Mouse (Mus musculus): ENCODE data around the gene Ranbp6. TPM values are rescaled to one million over a fixed set of nuclear protein-coding genes. Genes with fewer than 3 reads are reported as not detected.

Ranbp6 gene
- 10 to 100 TPM; 10.1 to 12.5 (median 10.7) TPM for total RNA-seq (2022)

DNA sequence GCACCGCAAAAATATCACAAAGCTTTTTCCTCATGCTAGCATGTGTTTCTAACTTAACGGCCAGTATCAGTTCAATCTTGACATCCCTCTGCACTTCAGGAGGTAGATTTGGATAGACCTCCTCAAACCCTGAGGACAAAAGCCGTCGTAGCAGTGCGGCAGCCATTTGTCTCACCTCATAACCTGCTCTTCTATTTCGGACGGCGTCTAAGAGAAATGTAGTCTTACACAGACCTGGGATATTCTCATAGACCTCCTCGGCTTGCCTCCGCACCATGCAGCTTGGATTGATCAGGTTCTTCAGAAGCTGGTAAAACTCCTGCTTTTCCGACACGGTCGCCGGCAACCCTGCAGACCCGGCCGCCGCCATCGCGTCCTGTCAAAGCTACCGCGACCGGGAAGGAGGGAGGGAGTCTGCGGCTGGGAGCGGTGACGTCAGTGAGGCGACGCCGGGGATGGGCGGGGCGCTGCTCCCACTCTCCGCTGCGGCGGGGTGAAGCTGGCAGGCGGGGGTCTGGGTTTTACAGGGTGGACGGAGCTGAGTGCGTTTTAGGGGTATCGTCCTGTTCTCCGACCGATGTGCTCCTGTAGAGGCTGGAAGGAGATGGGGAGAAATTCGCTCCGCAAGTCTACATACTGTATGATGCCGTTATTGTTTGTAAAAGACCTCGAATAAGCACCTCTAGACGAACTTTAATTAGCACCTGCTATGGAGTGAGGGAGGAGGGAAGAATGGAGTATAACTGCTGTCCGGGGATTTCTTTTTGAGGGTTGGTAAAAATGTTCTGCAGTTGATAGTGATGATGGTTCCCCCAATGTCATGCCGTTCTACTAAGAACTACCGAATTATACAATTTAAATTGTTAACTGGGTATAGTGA is at the start of gene Ranbp6:
Gene Ranbp6, minus strand, starts transcription at position 394 of the 880 bp plus-strand sequence.
- peak; percentile 80 to 84 for DNase-seq (ENCODE audit: low spot score in 2 of 2)

DNA sequence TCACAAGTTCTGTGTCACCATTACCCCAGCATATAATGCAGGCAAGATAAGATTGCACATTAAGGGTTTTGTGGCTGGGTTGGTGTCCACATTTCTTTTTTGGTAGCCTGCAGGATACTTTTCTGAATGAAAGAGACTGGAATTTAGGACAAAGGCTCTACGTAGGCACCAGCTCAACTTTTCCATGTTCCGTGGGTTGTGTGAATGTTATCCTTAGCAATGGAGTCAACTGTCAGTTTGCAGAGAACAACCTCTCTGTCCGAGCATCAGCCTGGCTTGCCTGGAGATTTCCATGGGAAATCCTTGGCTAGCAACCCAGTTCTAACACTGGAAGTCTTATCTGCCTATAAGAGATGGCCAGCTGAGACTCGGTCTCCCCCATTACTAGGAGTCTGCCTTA is 48.0 kb upstream of the Ranbp6 start:
- no peak for DNase-seq (ENCODE audit: low spot score in 2 of 2)

DNA sequence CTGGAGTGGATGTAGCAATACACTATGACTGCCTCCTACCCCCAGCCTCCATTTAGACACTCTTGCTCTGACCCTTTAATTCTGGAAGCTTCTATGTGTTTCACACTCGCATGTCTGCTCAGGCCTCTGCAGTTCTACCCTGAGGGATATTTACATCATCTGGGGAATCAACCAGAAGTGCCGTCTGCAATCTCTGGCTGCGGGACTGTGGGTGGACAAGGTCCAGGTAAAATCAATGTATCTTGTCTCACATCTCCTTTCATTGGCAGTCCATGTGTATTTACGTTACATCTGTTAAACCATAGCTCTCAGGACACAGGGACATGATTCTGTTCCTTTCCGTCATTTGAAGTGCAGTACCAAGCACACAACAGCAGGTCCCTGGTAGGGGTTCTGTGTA is 44.5 kb upstream of the Ranbp6 start:
- DNase-seq (ENCODE audit: low spot score in 2 of 2), result no peak

DNA sequence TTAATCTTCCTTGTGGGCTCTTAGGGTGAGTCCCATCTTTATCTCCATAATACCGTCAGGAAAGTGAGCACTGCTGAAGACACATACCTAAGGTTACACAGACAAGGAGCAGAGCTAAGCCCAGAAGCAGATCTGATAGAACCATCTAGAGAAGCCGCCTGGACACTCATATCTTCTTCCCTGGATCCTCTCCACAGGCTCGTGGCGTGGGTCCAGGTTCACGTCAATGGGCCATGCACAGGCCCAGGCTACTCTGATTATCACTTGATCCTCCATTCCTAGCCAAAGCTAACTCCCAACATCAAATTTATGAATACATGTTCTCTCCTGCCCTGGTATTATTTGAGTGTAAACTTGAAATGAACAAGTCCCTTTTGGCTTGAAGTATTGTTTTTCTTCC is 40.9 kb upstream of the Ranbp6 start:
- no peak for DNase-seq (ENCODE audit: low spot score in 2 of 2)

DNA sequence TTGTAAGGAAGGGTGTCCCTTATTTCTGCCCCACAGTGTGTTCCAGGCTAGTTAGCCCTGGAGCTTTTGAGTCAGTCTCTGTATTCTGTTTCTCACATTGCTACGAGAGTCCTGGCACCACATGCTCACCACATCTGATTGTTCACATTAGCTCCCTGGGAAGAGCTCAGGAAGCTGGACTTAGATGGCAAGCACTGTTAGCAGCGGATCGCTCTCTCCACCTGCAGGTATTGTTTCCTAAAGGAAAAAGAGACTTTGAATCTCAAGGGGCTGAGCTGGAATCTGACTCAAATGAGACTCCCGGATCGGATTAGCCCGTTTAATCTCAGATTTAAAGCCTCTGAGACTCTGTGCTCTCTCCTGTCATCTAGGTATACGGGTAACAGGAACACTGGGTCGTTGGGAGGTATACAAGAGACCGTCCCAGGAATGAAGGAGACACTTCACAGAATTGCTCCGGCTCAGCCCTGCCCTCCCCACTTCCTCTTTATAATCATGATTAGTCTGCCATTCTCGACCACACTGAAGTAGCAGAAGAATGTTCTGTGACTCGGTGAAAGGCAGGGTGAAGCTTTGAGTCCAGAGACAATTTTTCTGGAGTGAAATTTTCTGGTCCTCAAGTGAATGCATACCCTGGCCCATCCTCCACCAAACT is 38.4 kb upstream of the Ranbp6 start:
- DNase-seq (ENCODE audit: low spot score in 2 of 2), result no peak

DNA sequence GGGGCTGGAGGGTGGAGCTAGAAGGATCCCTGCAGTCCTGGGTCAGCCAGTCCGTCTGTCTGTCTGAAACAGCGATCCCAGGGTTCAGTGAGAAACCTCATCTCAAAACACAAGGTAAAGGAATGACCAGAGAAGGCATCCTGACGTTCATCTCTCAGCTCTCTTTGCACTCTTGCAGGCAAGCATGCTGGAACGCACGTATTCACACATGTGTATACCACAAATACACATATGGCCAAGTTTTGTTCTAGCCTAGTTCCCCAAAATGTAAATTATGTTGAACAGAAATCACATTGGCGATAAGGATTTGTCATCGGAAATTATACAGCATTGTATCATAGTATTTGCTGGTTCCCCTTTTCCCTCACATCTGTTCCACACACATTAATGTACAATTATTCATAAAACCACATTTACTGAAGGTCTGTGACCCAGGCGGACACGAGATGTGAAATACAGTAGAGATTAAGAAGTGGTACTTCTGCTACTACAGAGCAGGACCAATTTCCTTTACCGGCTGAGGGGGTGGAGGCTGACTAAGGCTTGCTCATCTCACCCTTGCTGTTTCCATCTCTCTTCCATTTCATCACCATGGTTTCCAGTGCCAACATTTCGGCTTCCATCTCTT is 37.3 kb upstream of the Ranbp6 start:
- DNase-seq (ENCODE audit: low spot score in 2 of 2), result no peak

DNA sequence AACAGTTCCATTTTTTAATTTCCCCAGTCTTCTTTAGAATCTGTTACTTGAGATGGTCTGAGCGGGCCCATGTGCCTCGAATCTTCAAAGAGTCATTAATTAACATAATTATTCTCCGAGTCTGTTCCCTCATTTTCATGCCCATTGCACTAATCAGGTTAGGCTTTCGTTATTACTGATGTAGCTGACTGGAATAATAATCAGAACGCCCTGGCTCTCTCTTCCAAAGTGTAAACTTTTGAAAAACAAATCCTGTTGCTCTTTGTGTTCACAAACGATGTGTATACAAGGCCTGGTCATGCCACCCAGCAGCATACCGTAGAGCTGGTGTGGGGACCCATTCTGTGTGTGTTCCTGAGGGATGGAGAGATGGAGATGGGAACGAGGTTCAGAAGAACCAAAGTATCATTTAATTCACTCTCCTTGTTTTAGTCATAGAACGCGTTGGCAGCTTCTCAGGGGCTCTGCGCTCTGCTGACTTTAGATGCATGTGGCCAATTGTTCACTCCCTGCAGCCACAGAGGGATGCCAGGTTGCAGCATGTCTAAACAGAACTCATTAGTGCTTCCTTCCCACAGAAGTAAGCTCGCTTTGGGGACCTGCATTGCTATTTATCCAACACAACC is 31.4 kb upstream of the Ranbp6 start:
- no peak for DNase-seq (ENCODE audit: low spot score in 2 of 2)

DNA sequence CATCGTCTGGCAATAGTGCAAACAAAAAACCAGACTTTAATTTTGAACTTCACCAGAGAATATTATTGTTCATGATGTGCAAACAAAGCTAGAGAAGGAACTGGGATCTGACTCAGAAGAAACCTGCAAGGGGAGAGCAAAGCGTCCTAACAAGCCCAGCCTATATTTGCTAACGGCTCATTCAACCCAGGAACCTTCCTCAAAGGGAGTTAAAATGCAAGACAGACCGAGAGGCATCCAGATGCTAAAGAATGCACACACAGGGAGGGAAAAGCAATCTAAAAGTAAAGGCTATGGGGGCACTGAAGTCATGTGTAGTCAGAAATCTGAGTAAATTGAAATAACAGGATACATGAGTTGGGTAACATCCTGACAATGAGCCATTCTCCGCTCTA is 30.9 kb upstream of the Ranbp6 start:
- no peak for DNase-seq (ENCODE audit: low spot score in 2 of 2)

DNA sequence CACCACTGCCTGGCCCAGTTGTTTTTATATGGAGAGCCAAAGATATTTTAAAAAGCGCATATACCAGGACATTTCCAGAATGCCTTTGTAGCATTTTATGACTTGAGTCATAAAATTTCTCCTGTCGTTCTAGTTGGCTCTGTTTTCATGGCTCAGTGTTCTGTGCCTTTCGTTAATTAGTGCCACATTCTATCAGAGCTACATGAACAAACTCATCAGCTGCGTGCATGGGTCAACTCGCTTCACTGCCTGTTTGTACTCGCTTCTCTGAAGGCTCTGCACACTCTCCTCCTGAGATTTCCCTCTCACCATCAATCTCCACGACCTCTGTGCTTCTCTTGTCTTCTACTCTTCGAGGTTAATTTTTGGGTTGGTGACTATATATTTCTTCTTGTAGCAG is 30.2 kb upstream of the Ranbp6 start:
- no peak for DNase-seq (ENCODE audit: low spot score in 2 of 2)

DNA sequence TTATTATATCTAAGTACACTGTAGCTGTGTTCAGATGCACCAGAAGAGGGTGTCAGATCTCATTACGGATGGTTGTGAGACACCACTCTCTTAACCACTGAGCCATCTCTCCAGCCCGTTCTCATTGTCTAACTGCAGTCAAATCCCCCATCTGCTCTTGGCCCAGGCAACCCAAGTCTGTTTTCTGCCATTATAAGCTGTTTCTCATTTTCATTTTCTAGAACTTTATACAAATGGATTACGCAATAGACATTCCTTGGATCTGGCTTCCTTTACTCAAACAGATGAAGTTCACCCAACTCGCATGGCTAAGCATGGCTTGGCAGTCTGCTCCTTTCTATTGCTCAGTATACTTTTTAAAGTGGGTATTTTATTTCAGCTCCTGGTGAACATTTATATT is 27.9 kb upstream of the Ranbp6 start:
- peak in 1 of 2 experiments; percentile 22 for DNase-seq (ENCODE audit: low spot score in 2 of 2)

DNA sequence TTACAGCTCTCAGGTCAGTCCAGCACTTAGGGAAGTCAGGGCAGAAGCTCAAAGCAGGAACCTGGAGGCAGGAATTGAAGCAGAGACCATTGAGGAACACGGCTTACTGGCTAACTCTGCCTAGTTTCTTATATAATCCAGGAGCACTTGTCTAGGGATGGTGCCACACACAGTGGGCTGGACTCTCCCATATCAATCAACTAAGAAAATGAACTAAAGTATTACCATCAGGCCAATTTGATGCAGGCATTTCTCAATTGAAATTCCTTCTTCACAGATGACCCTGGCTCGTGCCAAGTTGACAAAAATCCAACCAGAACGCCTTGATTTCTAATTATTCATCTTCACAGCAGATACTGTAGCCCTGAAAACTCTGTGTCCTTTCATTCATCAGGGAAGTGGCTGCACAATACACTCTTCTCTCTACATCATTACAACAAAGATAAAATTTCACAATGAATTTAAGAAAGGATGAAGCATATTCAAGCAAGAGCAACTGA is 25.9 kb upstream of the Ranbp6 start:
- no peak for DNase-seq (ENCODE audit: low spot score in 2 of 2)

DNA sequence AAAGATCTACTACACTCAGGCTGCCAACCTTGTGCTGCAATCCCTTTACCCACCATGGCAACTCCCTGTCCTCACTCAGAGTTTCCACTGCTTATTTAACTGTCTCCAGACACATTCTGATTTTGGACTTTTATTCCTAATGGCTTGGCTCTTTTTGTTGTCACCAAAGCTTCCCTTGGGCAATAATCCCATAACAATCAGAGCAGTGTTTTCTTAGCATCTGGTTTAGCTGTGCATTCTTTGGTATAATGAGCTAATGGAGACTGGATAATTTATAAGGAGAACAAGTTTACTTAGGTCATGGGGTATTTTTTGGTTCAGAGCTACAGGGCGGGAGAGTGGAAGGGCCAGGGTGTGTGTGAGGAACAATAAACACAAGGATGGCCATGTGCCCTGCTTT is 25.4 kb upstream of the Ranbp6 start:
- DNase-seq (ENCODE audit: low spot score in 2 of 2), result no peak

DNA sequence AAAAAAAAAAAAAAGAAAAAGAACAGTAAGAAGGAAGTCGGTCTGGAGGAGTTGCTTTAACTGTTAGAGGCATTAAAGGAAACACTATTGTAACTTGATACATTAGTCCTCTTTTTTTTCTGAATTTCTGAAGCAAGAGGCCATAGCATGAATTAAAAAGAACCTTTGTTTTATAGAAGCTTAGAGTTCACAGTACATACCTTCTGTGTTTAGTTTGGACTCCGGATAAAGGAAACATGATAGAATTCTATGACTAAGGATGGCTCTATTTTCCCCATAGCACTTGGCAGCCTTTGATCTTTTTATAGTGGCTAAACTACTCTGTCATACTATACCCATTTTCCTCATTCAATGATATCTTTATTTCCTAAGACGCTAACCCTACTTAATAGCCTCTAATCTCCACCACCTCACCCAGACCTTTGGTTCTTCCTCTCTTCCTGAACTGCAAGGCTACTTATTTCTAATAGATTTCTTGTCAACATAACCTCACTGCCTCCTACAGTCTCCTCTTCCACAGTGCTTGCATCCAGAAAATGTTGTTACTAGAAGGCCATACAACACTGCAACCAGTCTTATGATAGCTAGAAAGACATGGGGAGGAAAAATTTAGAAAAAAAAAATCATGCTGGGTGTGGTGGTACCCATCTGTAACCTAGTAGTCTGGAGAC is 22.7 kb upstream of the Ranbp6 start:
- DNase-seq (ENCODE audit: low spot score in 2 of 2), result no peak

DNA sequence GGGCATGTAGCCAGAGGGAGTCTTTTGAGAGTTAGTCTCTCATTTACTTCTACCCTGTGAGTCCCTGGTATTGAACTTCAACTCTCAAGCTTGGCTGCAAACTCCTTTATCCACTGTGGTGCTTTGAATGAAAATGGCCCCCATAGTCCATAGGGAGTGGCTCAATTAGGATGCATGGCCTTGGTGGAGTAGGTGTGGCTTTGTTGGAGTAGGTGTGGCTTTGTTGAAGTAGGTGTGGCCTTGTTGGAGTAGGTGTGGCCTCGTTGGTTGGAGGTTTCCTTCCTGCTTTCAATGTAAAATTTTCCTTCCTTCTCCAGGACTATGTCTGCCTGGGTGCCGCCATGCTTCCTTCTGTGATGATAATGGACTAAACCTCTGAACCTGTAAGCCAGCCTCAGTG is 18.1 kb upstream of the Ranbp6 start:
- DNase-seq (ENCODE audit: low spot score in 2 of 2), result no peak

DNA sequence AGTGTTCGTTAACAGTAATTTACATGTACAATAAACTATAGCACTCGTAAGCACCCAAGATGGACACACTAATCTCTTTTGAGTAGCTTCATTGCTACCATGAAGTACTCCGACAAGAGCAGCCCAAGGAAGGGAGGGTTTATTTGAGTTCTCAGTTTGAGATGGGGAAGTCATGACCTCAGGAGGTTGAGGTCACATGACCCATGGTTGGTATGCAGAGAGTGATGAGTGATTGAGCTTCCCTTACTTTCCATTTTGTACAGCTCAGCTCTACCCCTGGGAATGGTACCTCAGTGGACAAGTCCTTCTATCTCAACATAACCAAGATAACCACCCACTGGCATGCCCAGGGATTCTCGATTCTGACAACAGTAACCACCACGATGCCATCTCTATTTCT is 15.8 kb upstream of the Ranbp6 start:
- no peak for DNase-seq (ENCODE audit: low spot score in 2 of 2)

DNA sequence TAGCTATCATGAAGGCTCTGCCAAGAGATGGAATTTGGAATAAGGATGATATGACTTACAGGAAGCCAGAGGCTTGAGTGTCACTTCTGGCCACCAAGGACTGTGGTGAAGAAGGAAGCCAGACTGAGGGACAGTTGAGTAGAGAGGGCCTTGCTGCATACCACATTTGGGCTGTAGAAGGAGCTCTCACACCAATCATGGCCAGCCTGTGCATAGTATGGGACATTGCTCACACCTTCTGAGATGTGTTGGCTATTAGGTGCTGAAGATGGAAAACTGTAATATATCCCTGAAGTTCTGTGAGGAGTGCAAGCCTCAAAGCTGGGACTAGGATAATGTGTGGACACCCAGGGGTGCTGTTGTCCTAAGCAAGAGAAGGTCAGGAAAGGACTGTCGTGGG is 13.9 kb upstream of the Ranbp6 start:
- no peak for DNase-seq (ENCODE audit: low spot score in 2 of 2)

DNA sequence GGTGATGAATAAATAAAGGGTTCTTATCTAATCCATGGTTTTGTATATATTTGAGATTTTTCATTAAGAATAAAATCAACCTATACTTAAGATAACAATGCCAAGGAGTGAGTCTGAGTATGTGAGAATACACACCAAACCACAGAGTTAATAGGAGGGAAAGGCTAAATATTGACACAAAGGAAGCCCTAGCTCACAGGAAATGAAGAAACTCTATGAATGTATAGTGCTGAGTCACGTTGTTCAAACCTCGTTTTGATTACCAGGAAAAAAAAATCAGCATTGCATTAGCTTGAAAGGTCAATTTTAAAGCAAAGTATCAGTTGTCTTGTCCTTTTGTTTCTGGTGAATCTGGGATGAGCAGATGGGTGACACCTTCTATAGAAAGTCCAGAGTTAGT is 12.2 kb upstream of the Ranbp6 start:
- DNase-seq (ENCODE audit: low spot score in 2 of 2), result no peak

DNA sequence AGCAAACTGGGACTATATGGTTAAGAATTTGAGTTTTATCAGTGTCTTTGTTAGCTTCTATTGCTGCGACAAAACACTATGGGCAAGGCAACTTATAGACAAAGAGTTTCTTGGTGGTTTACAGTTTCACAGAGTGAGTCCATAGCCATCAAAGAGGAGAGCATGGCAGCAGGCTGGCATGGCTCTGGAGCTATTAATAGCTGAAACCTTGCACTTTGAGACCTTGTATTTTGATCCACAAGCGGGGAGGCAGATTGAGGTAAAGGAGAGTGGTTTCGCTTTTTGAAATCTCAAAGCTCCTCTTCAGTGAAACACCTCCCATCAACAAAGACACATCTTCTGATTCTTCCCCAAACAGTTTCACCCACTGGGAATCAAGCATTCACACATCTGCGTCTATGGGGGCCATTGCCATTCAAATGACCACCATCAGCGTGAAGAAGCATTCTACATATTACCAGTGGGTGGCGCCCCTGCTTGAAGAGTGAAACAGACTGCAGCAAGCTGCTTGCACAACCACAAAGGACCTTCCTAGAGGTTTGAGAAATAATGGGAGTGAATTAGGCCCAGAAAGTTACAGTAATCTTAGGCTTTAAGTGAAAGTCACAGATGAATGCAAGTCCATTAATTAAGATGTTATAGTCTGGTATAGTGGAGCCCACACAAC is 11.4 kb upstream of the Ranbp6 start:
- no peak for DNase-seq (ENCODE audit: low spot score in 2 of 2)

DNA sequence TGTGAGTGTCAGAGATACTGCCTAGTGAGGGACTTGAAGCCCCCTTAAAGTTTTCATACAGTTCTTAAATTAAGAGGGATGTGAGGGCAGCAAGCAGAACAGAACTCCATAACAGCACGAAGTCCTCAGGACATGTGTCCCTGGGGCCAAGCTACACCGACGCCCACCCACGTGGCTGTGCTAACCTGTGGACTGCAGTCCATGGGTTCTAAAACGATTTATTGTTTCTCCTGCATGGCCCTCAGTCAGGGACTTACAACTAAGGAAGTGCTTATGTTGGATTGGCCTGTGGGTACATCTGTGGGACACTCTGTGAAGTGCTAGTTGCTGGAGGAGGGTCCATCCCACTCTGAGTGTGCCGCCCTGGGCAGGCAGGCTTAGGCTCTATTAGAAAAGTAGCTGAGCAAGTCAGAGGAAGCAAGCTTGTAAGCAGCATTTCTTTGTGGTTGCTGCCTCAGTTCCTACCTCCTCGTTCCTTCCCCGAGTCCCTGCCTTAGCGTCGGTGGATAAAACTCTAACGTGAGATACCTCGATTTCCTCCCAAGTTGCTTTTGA is 10.8 kb upstream of the Ranbp6 start:
- no peak for DNase-seq (ENCODE audit: low spot score in 2 of 2)

DNA sequence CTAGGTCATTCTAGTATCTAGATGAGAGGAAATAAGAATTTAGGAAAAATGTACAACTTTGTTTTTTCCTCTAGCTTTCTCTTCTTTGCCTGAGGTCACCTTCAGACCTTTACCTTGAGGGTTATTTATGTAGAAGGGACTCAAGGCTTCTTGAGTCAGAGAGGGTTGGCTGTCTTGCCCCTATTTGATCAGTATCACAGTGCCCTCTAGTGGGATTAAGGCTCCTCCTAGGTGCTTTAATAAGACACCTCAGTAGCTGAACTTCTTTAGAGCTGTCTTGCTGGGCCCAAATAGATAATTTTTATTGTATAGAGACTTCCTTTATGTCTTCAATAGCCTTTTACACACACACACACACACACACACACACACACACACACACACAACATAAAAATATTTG is 8.2 kb upstream of the Ranbp6 start:
- no peak for DNase-seq (ENCODE audit: low spot score in 2 of 2)

All from gastrocnemius, adult 8-10 months (tissue).